Mouse (Mus musculus): ENCODE measurements at regions not wholly inside any gene's neighbourhood (a gene's known extent, or its start where the extent isn't known, plus 50 kb on each side); places are given as distances from the start of the nearest gene placed in this dataset.

- no peak for DNase-seq (ENCODE audit: low spot score)
Observed at GRCm38 (mm10) chr14:98520966-98521365, 351.4 kb upstream of the Dach1 start.

DNA sequence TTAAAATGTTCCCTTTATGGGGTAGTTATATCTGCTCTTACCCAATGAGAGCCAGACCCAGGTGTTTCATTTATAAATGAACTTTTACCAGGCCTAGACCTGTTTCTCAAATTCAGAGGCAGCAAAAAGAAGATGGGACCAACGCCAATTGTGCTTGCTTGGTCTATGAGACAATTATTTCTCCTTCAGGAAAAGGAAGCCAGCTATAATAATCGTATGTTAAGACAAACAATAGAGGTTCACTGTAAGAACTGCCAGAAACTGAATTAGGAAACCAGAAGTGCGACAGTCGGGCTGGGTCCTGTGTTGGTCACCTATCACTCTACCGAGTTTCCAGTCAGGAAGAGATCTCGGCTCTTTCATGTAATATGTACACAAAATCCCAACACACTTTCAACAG is 335.8 kb upstream of the Dach1 start:
- DNase-seq (ENCODE audit: low spot score): no peak

- DNase-seq (ENCODE audit: low spot score): no peak
Observed at GRCm38 (mm10) chr14:98477416-98477815, 307.9 kb upstream of the Dach1 start.

DNA sequence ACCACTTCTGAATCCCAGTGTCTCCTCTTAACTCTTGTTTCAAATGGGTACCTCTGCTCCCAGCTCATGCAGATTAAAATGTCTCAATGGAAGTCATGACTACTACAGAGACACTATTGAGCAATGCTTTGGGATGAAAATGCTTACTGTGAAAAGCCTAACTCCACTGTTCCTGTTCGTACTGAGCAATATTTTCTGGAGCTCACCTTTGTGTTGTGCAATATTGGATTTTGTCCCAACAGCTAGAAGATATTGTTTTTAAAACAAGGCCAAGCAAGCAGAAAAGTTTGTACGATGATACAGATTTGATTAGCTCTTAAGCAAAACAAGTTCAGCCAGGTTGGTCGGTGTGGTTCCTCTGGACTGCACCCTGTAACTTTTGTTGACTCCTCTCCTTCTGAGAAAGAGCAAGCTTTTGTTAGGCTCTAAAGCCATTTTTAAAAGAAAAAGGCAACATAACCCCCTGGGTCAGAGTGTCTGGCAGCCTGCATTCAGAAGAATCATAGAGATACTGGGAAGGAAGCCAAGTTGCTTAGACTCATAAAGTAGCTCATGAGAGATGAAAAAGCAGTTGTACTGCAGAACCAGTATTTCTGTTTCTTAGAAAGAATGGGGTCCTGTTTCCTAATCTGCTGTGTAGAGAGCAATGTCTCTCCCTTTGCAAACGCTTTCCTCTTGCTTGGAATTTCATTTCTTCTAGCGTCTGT is 302.4 kb upstream of the Dach1 start:
- DNase-seq (ENCODE audit: low spot score): no peak

DNA sequence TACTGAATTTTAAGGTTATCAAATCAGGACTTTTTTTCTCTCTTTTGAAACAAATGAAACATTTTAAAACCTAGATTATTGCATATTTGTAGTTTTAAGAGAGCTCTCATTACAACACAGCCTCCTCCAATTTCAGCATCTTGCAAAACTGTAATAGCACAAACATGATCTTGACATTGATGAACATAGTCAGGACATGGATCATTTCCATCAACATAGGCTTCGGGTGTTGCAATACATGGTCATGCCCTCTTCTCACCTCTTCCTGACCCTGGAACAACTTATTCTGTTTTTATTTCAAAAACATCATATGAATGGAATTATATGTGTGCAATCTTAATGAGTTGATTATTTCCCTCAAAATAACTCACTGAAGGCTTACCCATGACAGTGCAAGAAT is 284.9 kb upstream of the Dach1 start:
- no peak for DNase-seq (ENCODE audit: low spot score)

DNA sequence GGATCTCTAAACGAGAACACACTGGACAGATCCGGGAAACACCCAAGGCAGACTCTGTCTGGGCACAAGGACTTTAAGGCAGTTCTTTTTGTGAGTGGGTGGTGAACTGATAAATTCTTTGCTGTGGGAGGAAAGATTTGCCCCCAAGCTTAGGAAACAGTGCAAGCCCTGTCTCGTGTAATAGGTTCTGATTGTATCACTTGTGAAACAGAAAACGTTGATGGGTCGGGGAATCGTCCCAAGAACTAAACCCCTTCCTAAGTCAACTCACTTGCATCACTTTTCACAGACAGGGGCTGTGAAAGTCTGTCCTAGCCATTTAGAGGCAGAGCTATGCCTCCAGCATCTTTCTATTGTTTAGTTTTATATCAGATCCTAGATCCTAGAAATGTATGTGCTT is 282.6 kb upstream of the Dach1 start:
- DNase-seq (ENCODE audit: low spot score): no peak

DNA sequence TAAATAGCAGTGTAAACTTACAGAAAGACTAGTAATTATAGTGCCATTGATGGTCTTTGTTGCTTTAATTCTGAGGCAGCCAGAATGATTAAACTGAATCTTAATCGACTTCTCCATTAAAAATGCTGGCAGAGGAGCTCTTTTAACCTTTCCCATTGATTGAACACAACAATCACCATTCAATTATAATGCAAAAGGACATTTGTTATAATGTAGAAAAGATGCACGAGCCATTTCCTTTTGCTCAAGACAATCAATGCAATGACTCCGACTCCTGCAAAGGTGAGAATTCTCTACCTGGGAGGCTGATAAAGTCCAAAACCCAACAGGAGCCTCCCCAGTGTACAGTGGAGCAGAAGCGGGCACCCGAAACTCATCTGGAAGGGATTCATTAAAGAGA is 280.0 kb upstream of the Dach1 start:
- no peak for DNase-seq (ENCODE audit: low spot score)

DNA sequence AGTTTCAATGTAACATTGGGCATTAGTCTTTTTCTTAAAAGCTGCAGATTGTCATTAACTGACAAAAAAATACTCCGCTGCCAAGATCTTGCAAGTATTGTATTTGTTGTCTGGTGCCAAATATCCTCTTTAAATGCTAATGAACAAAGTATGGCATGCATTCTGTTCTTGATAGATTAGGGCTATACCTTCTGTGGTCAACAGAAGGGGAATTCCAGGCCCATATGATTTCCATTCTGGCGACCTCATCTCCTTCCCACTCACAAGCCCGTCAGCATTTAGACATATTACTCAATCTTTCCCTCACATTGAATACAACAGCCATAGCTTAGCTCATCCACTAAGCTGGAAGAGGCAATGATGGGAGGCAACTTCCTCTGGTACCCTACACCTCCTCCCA is 272.8 kb upstream of the Dach1 start:
- DNase-seq (ENCODE audit: low spot score): peak; percentile 21

- no peak for DNase-seq (ENCODE audit: low spot score)
Observed at GRCm38 (mm10) chr14:98441954-98442353, 272.4 kb upstream of the Dach1 start.

GRCm38 (mm10) chr14:98431959-98432358 is 262.4 kb upstream of the Dach1 start:
- no peak for DNase-seq (ENCODE audit: low spot score)

DNA sequence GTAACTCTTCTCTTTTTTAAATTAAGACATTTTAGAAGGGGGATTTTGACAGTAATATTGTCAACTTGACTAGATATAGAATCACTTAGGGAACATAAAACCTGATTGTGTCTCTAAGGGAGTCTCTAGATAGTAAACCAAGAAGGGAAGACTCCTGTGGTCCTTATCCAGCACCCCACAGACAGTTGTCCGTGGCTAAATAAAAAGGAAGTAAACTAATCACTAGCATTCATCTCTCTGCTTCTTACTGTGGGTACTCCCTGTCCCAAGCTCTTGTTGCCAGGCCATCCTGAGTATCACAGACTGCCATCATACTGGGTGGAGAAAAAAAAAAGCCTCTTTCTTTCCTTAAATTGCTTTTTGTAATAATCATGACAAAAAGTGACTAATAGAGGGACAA is 248.2 kb upstream of the Dach1 start:
- no peak for DNase-seq (ENCODE audit: low spot score)

- DNase-seq (ENCODE audit: low spot score): no peak
Observed at GRCm38 (mm10) chr14:98414201-98414600, 244.6 kb upstream of the Dach1 start.

DNA sequence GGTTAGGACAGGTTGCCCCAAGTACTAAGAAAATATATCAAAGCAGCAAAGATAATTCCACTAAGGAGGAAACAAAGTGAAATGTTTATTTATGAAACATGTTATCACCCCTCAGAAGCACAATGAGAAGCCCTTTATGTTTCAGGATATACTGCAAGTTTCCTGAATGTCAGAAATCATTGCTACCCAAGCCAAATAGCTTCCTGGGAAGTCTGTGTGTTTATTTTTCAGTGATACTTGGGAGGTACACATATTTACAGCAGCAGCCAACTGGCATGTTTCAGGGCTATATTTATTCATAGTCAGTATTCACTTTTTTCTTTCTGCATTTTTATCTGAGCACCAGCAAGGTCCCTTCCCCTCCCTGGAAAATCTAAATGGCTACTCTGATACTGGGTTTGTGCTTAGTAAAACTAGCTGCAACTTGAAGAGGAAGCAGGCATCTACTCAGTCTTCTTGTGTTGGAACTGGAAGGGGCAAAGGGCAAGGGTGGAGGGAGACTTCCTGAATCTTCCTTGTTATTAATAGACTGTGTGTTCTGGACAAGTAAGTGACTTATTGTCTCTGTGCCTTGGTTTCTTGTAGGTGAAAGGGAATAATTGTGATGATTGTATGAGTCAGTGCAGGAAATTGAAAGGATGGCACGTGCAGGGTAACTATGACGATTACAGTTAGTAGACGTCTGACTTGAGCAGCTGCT is 236.5 kb upstream of the Dach1 start:
- no peak for DNase-seq (ENCODE audit: low spot score)

DNA sequence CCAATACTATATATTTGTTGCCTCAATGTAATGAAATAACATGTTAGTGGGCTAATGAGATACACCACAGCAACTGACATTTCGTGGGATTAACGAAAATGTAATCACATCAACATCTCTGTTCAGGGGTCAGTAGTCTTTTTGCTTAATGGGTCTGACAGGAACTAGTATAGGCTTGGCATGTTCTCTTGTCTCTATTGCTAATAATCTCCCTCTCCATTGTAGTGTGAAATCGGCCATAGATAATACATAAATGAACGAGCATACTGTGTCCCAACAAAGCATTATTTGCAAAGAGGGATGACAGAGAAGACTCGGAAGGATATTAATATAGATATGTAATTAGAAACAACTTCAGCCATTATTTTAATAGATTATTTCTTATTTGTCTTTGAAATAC is 234.5 kb upstream of the Dach1 start:
- DNase-seq (ENCODE audit: low spot score): no peak

GRCm38 (mm10) chr14:98387871-98388270 is 218.3 kb upstream of the Dach1 start:
- DNase-seq (ENCODE audit: low spot score): no peak

Data from layer of hippocampus, adult 11-12 months (tissue).